8 mouse cellular contexts compared by ENCODE assay signal in genomic region chr4:156076911-156077382, GRCm38 (mm10). TPM values are rescaled to one million over a fixed set of nuclear protein-coding genes. Genes with fewer than 3 reads are reported as not detected.
DNase-seq lines count a peak whose midpoint lies in the region; ATAC-seq and TF ChIP-seq lines count a peak whose summit lies in the region.

No protein-coding gene starts in this region.

- TF ChIP-seq POLR2A in bone marrow macrophage, adult 2 months (IDR thresholded peaks at IDR 0.05; ENCODE audit: borderline replicate concordance, low read depth, low read length) = no peak
- no peak for TF ChIP-seq POLR2A in cerebellum, adult 2 months (IDR thresholded peaks at IDR 0.05; ENCODE audit: borderline replicate concordance, insufficient read depth, low read length)

- H3K9ac ChIP-seq in heart, embryonic 12.5 days = peak overlapping the region; percentile 71; the same call in 1 of the 2 replicates
- no peak overlapping the region for H3K9ac ChIP-seq in intestine, embryonic 14.5 days (ENCODE audit: low read length)
- H3K9ac ChIP-seq in midbrain, postnatal 0 days (replicated peaks; ENCODE audit: low read length, poor library complexity, severe bottlenecking) = no peak overlapping the region

- no peaks in the 10 kb centered on the region for H3K9me3 ChIP-seq in heart, embryonic 12.5 days (replicated peaks)
- H3K9me3 ChIP-seq in intestine, embryonic 14.5 days (ENCODE audit: control insufficient read depth, low read length) = no peaks in the 10 kb centered on the region
- H3K9me3 ChIP-seq in midbrain, postnatal 0 days (ENCODE audit: low read length) = no peaks in the 10 kb centered on the region

- ATAC-seq in heart, embryonic 12.5 days (ENCODE audit: insufficient number of reproducible peaks, low FRiP score) = 0 out of 2 replicates have a peak, but pooled peaks have one; percentile 46
- 0 out of 2 replicates have a peak, but pooled peaks have one; percentile 17 for ATAC-seq in intestine, embryonic 14.5 days (replicated peaks; ENCODE audit: low FRiP score, low TSS enrichment, low read depth)
- ATAC-seq in midbrain, postnatal 0 days (ENCODE audit: low FRiP score) = no peak

- H3K27me3 ChIP-seq in heart, embryonic 12.5 days (replicated peaks) = peaks cover 5% of the 10 kb centered on the region; the same call in 1 of the 2 replicates
- H3K27me3 ChIP-seq in intestine, embryonic 14.5 days (replicated peaks; ENCODE audit: control insufficient read depth, insufficient read depth, low read length) = peaks cover 13% of the 10 kb centered on the region
- peaks cover 15% of the 10 kb centered on the region for H3K27me3 ChIP-seq in midbrain, postnatal 0 days (ENCODE audit: insufficient read depth, low read length)
- H3K27me3 ChIP-seq in cerebellum, adult 2 months (ENCODE audit: control insufficient read depth, insufficient read depth, low read length) = no peaks in the 10 kb centered on the region

- H3K36me3 ChIP-seq in heart, embryonic 12.5 days = no peaks in the 10 kb centered on the region
- no peaks in the 10 kb centered on the region for H3K36me3 ChIP-seq in intestine, embryonic 14.5 days (ENCODE audit: control insufficient read depth, insufficient read depth, low read length)
- H3K36me3 ChIP-seq in midbrain, postnatal 0 days (ENCODE audit: insufficient read depth, low read length) = no peaks in the 10 kb centered on the region

- no peak overlapping the region for H3K27ac ChIP-seq in heart, embryonic 12.5 days (ENCODE audit: poor library complexity, severe bottlenecking)
- H3K27ac ChIP-seq in bone marrow macrophage, adult 2 months (ENCODE audit: insufficient read depth, low read depth, low read length) = no peak overlapping the region
- peak overlapping the region; percentile 58 for H3K27ac ChIP-seq in intestine, embryonic 14.5 days (ENCODE audit: low read depth)
- H3K27ac ChIP-seq in midbrain, postnatal 0 days (ENCODE audit: low read depth, low read length) = no peak overlapping the region
- no peak overlapping the region for H3K27ac ChIP-seq in cerebellum, adult 2 months (ENCODE audit: insufficient read depth, low read length)

- H3K4me1 ChIP-seq in heart, embryonic 12.5 days (replicated peaks) = peaks cover 14% of the 10 kb centered on the region
- peaks cover 2% of the 10 kb centered on the region for H3K4me1 ChIP-seq in bone marrow macrophage, adult 2 months (ENCODE audit: control insufficient read depth, insufficient read depth, low read length)
- H3K4me1 ChIP-seq in intestine, embryonic 14.5 days (replicated peaks; ENCODE audit: control insufficient read depth, insufficient read depth, low read length) = peaks cover 6% of the 10 kb centered on the region; the same call in 1 of the 2 replicates
- no peaks in the 10 kb centered on the region for H3K4me1 ChIP-seq in midbrain, postnatal 0 days (ENCODE audit: insufficient read depth, low read length)
- no peaks in the 10 kb centered on the region for H3K4me1 ChIP-seq in cerebellum, adult 2 months (ENCODE audit: control insufficient read depth, insufficient read depth, low read length)

- DNase-seq in heart, adult 9 months (ENCODE audit: low spot score in 2 of 2) = no peak
- DNase-seq in intestine, embryonic 14.5 days (ENCODE audit: low spot score) = peak; percentile 64
- DNase-seq in midbrain, postnatal 0 days (ENCODE audit: low spot score) = no peak
- no peak for DNase-seq in ovary, postnatal 36 days (ENCODE audit: low spot score)
- DNase-seq in cerebellum, adult 2 months = no peak
- DNase-seq in embryo, embryonic 10 days (ENCODE audit: low spot score) = no peak

- peak overlapping the region; percentile 89 for H3K4me2 ChIP-seq in heart, embryonic 12.5 days
- peak overlapping the region; percentile 72 for H3K4me2 ChIP-seq in intestine, embryonic 14.5 days (ENCODE audit: low read length)
- H3K4me2 ChIP-seq in midbrain, postnatal 0 days (ENCODE audit: low read depth, low read length, poor library complexity, severe bottlenecking) = peak overlapping the region; percentile 56

- TF ChIP-seq CTCF in bone marrow macrophage, adult 2 months (IDR thresholded peaks at IDR 0.05; ENCODE audit: low read depth, low read length) = 0 out of 2 replicates have a peak, but pooled peaks have one; percentile 9
- TF ChIP-seq CTCF in midbrain, postnatal 0 days (IDR thresholded peaks at IDR 0.05) = no peak
- TF ChIP-seq CTCF in cerebellum, adult 2 months (IDR thresholded peaks at IDR 0.05; ENCODE audit: borderline replicate concordance, insufficient read depth, low read depth, low read length) = no peak

- WGBS in heart, embryonic 12.5 days = 10% methylated on average over 8 of the region's 8 CpGs
- WGBS in intestine, embryonic 14.5 days = 6% methylated on average over 8 of the region's 8 CpGs
- WGBS in midbrain, postnatal 0 days = 18% methylated on average over 8 of the region's 8 CpGs
- WGBS in cerebellum, adult 2 months = 49% methylated on average over 8 of the region's 8 CpGs

- peak overlapping the region; percentile 52 for H3K4me3 ChIP-seq in heart, embryonic 12.5 days
- no peak overlapping the region for H3K4me3 ChIP-seq in bone marrow macrophage, adult 2 months (ENCODE audit: insufficient read depth, low read length)
- H3K4me3 ChIP-seq in intestine, embryonic 14.5 days (ENCODE audit: low read depth, low read length) = peak overlapping the region; percentile 36
- 0 out of 2 replicates have a peak overlapping the region, but pooled peaks have one; percentile 35 for H3K4me3 ChIP-seq in midbrain, postnatal 0 days (ENCODE audit: low read depth, low read length)
- H3K4me3 ChIP-seq in cerebellum, adult 2 months (replicated peaks; ENCODE audit: insufficient read depth, low read depth, low read length) = no peak overlapping the region

RNA-seq across cellular contexts. Expression of gene Ttll10, which starts 17.7 kb away (rescaled TPM):
- polyA plus RNA-seq in heart, embryonic 12.5 days (2016; fragmentation: Nextera tagmentation; extraction: Ambion mirVana) = 0.14 and 0.24 TPM in 2 replicates
- not detected in 2 replicates for polyA plus RNA-seq in bone marrow macrophage, adult 2 months (2012; ENCODE audit: insufficient read depth, insufficient read length, missing spikeins)
- polyA plus RNA-seq in intestine, embryonic 14.5 days (2014; fragmentation: Nextera tagmentation; extraction: Ambion mirVana) = 2.7 and 3.5 TPM in 2 replicates
- 1.9 TPM in 1 of 2 replicates, not detected in the other for total RNA-seq in midbrain, postnatal 0 days (2014; rRNA removed)
- polyA plus RNA-seq in midbrain, postnatal 0 days (2015; fragmentation: Nextera tagmentation; extraction: Ambion mirVana) = not detected in 2 replicates
- polyA plus RNA-seq in cerebellum, adult 2 months (2012; rRNA removed) = 0.11 and 0.32 TPM in 2 replicates

RNA-seq across cellular contexts. Expression of gene 9430015G10Rik, which starts 32.8 kb away (rescaled TPM):
- polyA plus RNA-seq in heart, embryonic 12.5 days (2016; fragmentation: Nextera tagmentation; extraction: Ambion mirVana) = 22.1 and 23.7 TPM in 2 replicates
- 18.3 and 20.3 TPM in 2 replicates for polyA plus RNA-seq in bone marrow macrophage, adult 2 months (2012; ENCODE audit: insufficient read depth, insufficient read length, missing spikeins)
- polyA plus RNA-seq in intestine, embryonic 14.5 days (2014; fragmentation: Nextera tagmentation; extraction: Ambion mirVana) = 34.5 and 38.8 TPM in 2 replicates
- 28.1 and 31.1 TPM in 2 replicates for total RNA-seq in midbrain, postnatal 0 days (2014; rRNA removed)
- polyA plus RNA-seq in midbrain, postnatal 0 days (2015; fragmentation: Nextera tagmentation; extraction: Ambion mirVana) = 22.1 and 25.2 TPM in 2 replicates
- polyA plus RNA-seq in cerebellum, adult 2 months (2012; rRNA removed) = 32.6 and 34.3 TPM in 2 replicates

RNA-seq across cellular contexts. Expression of gene Tnfrsf18, which starts 51.0 kb away (rescaled TPM):
- 1.9 and 2.1 TPM in 2 replicates for polyA plus RNA-seq in heart, embryonic 12.5 days (2016; fragmentation: Nextera tagmentation; extraction: Ambion mirVana)
- polyA plus RNA-seq in bone marrow macrophage, adult 2 months (2012; ENCODE audit: insufficient read depth, insufficient read length, missing spikeins) = not detected in 2 replicates
- 1.6 and 2.0 TPM in 2 replicates for polyA plus RNA-seq in intestine, embryonic 14.5 days (2014; fragmentation: Nextera tagmentation; extraction: Ambion mirVana)
- total RNA-seq in midbrain, postnatal 0 days (2014; rRNA removed) = not detected in 2 replicates
- polyA plus RNA-seq in midbrain, postnatal 0 days (2015; fragmentation: Nextera tagmentation; extraction: Ambion mirVana) = 1.5 and 2.2 TPM in 2 replicates
- polyA plus RNA-seq in cerebellum, adult 2 months (2012; rRNA removed) = 0.10 and 0.11 TPM in 2 replicates

RNA-seq across cellular contexts. Expression of gene Rnf223, which starts 53.4 kb away (rescaled TPM):
- 0.28 and 0.33 TPM in 2 replicates for polyA plus RNA-seq in heart, embryonic 12.5 days (2016; fragmentation: Nextera tagmentation; extraction: Ambion mirVana)
- polyA plus RNA-seq in bone marrow macrophage, adult 2 months (2012; ENCODE audit: insufficient read depth, insufficient read length, missing spikeins) = 0.28 TPM in 1 of 2 replicates, not detected in the other
- polyA plus RNA-seq in intestine, embryonic 14.5 days (2014; fragmentation: Nextera tagmentation; extraction: Ambion mirVana) = 0.14 and 0.16 TPM in 2 replicates
- total RNA-seq in midbrain, postnatal 0 days (2014; rRNA removed) = 0.44 and 0.52 TPM in 2 replicates
- 0.20 and 0.23 TPM in 2 replicates for polyA plus RNA-seq in midbrain, postnatal 0 days (2015; fragmentation: Nextera tagmentation; extraction: Ambion mirVana)
- polyA plus RNA-seq in cerebellum, adult 2 months (2012; rRNA removed) = 2.0 and 2.1 TPM in 2 replicates

Comparison
In these comparisons a context has a peak if more than half of its experiments do, and no peak if none do; other contexts are left out.
1. H3K4me3 ChIP-seq: peak in heart, embryonic 12.5 days (single experiment), intestine, embryonic 14.5 days (single experiment) and midbrain, postnatal 0 days (single experiment); none in bone marrow macrophage, adult 2 months (single experiment) and cerebellum, adult 2 months (single experiment).
2. Peak in every context shown above with its lines, with median percentiles within 50 percentile points of each other: H3K4me2 ChIP-seq.